Mouse (Mus musculus) liver, embryonic 13.5 days (tissue): ENCODE data around the gene Sema4g. TPM values are rescaled to one million over a fixed set of nuclear protein-coding genes. Genes with fewer than 3 reads are reported as not detected.
A peak's percentile ranks its signal among the peaks of the same experiment; 100 is the strongest.

Source experiments
- ATAC-seq: fragments of 200-750 bp; cut with Nextera tagmentation; 2 replicates; pipeline ENCODE4 v1.8.0; 2017; ENCODE audit warnings: low read depth, mild to moderate bottlenecking, moderate number of reproducible peaks, moderate library complexity
- DNase-seq: peaks from one replicate; pipeline ENCODE4 v3.0.0; 2022
- H3K27ac ChIP-seq: fragments of 300-500 bp; sonication (generic); 2 replicates; pipeline ENCODE4 v1.5.1; 2015; ENCODE audit warnings: moderate library complexity, mild to moderate bottlenecking, inconsistent platforms
- H3K27me3 ChIP-seq: fragments of 300-500 bp; sonication (generic); 2 replicates; pipeline ENCODE4 v1.6.1; 2015; ENCODE audit warnings: mild to moderate bottlenecking, inconsistent platforms
- H3K36me3 ChIP-seq: fragments of 300-500 bp; sonication (generic); 2 replicates; pipeline ENCODE4 v1.6.1; 2015; ENCODE audit warnings: mild to moderate bottlenecking, inconsistent platforms
- H3K4me1 ChIP-seq: fragments of 300-500 bp; sonication (generic); replicated peaks from 2 replicates; pipeline ENCODE4 v1.6.1; 2015; ENCODE audit warnings: inconsistent platforms
- H3K4me2 ChIP-seq: fragments of 300-500 bp; sonication (generic); 2 replicates; pipeline ENCODE4 v1.6.1; 2015; ENCODE audit warnings: inconsistent platforms, mild to moderate bottlenecking, moderate library complexity
- H3K4me3 ChIP-seq: fragments of 300-500 bp; sonication (generic); replicated peaks from 2 replicates; pipeline ENCODE4 v1.5.1; 2015; ENCODE audit warnings: mild to moderate bottlenecking, inconsistent platforms
- H3K9ac ChIP-seq: fragments of 300-500 bp; sonication (generic); 2 replicates; pipeline ENCODE4 v1.6.1; 2015; ENCODE audit warnings: mild to moderate bottlenecking, inconsistent platforms
- H3K9me3 ChIP-seq: fragments of 300-500 bp; sonication (generic); replicated peaks from 2 replicates; pipeline ENCODE4 v1.6.1; 2016; ENCODE audit warnings: inconsistent platforms
- WGBS: fragments of 180-500 bp; shearing (Covaris S2); methylation state at CpG from one replicate; pipeline ENCODE4 v1.1.7; 2015; ENCODE audit not compliant: insufficient replicate concordance; 5-methylcytosine and 5-hydroxymethylcytosine counted together
- polyA plus RNA-seq: library from polyadenylated mRNA; unstranded; fragments of >200 nt; fragmentation: Nextera tagmentation; extraction: Ambion mirVana; gene quantifications from 2 replicates; pipeline ENCODE4 v1.2.1, GENCODE M21; 2015

Gene Sema4g
- polyA plus RNA-seq, 1 experiment from 2014 or later = 2.2 TPM

GRCm38 (mm10) chr19:44987004-44987403 lies 1.9 kb upstream of the Sema4g start:
- Histone ChIP-seq H3K9me3 (no peaks in the 10 kb centered on the region), H3K27me3 (peaks cover 47% of the 10 kb centered on the region)
- DNase-seq = no peak

DNA sequence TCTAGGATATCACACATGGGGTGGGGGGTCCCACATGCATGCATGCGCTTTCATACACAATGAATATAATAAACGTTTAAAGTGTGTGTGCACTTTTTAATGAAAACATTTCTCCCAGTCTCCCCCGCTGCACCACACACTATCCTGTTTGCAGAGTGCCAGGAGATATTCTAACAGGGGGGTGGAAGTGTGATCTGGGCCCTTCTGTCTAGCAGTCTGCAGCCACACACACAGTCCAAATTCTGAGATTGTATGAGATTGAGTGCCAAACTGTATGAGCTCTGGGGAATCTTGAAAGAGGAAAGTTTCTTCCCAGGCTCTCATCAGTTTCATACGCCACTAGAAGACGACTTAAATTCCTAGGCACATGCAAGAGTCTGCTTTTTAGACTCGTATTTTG lies 1.1 kb upstream of the Sema4g start:
- Histone ChIP-seq H3K4me1 (peaks cover 38% of the 10 kb centered on the region), H3K9ac (no peak overlapping the region), H3K36me3 (peaks cover 3% of the 10 kb centered on the region; the same call in 1 of the 2 replicates), H3K9me3 (no peaks in the 10 kb centered on the region), H3K27me3 (peaks cover 47% of the 10 kb centered on the region), H3K4me3 (no peak overlapping the region), H3K27ac (no peak overlapping the region), H3K4me2 (no peak overlapping the region)
- WGBS = 59% methylated on average over 6 of the region's 6 CpGs
- DNase-seq (no peak), ATAC-seq (no peak)

More at GRCm38 (mm10) chr19:44987004-44987403, 1.9 kb upstream of the Sema4g start:
- Histone ChIP-seq H3K36me3 (peaks cover 3% of the 10 kb centered on the region), H3K27ac (no peak overlapping the region), H3K9ac (no peak overlapping the region), H3K4me3 (no peak overlapping the region), H3K4me1 (peaks cover 31% of the 10 kb centered on the region), H3K4me2 (no peak overlapping the region)
- WGBS = 41% methylated on average over 6 of the region's 6 CpGs
- ATAC-seq = no peak

GRCm38 (mm10) chr19:44988321-44988720 lies 580 bp upstream of the Sema4g start:
- Histone ChIP-seq H3K27ac (no peak overlapping the region), H3K4me2 (peak overlapping the region; percentile 69), H3K4me1 (peaks cover 39% of the 10 kb centered on the region), H3K9ac (no peak overlapping the region), H3K36me3 (peaks cover 1% of the 10 kb centered on the region; the same call in 1 of the 2 replicates), H3K4me3 (0 out of 2 replicates have a peak overlapping the region, but pooled peaks have one; percentile 60), H3K27me3 (peaks cover 47% of the 10 kb centered on the region), H3K9me3 (no peaks in the 10 kb centered on the region)
- 41% methylated on average over 9 of the region's 9 CpGs for WGBS
- ATAC-seq (no peak), DNase-seq (no peak)

- Histone ChIP-seq H3K9ac (peak overlapping the region; percentile 61), H3K4me1 (peaks cover 39% of the 10 kb centered on the region), H3K27me3 (peaks cover 47% of the 10 kb centered on the region), H3K36me3 (0 out of 2 replicates have a peak, but pooled peaks cover 1% of the 10 kb centered on the region), H3K9me3 (no peaks in the 10 kb centered on the region), H3K27ac (peak overlapping the region; percentile 73), H3K4me3 (peak overlapping the region; percentile 60), H3K4me2 (peak overlapping the region; percentile 69)
- DNase-seq (no peak), ATAC-seq (no peak)
- WGBS = 15% methylated on average over 22 of the region's 22 CpGs
Observed at GRCm38 (mm10) chr19:44989567-44990495, 930 bp downstream of the Sema4g start.

DNA sequence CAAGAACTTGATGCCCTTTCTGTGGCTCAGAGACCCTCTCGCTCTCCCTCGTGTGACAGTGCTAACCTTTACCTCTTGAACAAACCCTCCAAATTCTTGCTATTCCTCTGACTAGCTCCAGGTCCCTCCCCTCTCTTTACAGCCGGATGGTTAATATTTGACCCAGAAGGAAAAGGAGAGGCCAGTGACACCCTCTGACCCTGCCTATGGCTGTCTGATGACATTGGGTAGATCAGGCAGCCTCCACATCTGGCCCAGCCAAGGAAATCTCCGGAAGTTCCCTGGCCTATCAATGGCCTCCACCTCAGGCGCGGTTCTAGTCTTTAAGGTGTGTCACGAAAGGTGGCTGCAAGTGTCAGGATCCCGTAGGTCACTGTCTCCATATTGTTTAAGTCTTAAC lies 2.1 kb downstream of the Sema4g start:
- no peaks in the 10 kb centered on the region for H3K9me3 ChIP-seq
- H3K27ac ChIP-seq = peak overlapping the region; percentile 72; the same call in 1 of the 2 replicates
- no peak overlapping the region for H3K9ac ChIP-seq
- ATAC-seq (peak; percentile 57), DNase-seq (no peak)
- 71% methylated on average over 8 of the region's 8 CpGs for WGBS
- peaks cover 47% of the 10 kb centered on the region for H3K27me3 ChIP-seq
- no peak overlapping the region for H3K4me3 ChIP-seq
- H3K4me1 ChIP-seq = peaks cover 30% of the 10 kb centered on the region
- peak overlapping the region; percentile 69 for H3K4me2 ChIP-seq
- H3K36me3 ChIP-seq = 0 out of 2 replicates have a peak, but pooled peaks cover 2% of the 10 kb centered on the region

GRCm38 (mm10) chr19:44992246-44992645 lies 3.3 kb downstream of the Sema4g start:
- WGBS = 26% methylated on average over 7 of the region's 7 CpGs
- H3K27me3 ChIP-seq = peaks cover 43% of the 10 kb centered on the region
- H3K9me3 ChIP-seq = no peaks in the 10 kb centered on the region
- H3K4me3 ChIP-seq = no peak overlapping the region
- ATAC-seq (no peak), DNase-seq (no peak)
- H3K27ac ChIP-seq = no peak overlapping the region
- H3K9ac ChIP-seq = no peak overlapping the region
- peaks cover 31% of the 10 kb centered on the region for H3K4me1 ChIP-seq
- H3K36me3 ChIP-seq = 0 out of 2 replicates have a peak, but pooled peaks cover 2% of the 10 kb centered on the region
- H3K4me2 ChIP-seq = no peak overlapping the region

GRCm38 (mm10) chr19:44992712-44993111 lies 3.8 kb downstream of the Sema4g start:
- DNase-seq (no peak), ATAC-seq (no peak)
- no peak overlapping the region for H3K4me2 ChIP-seq
- H3K27ac ChIP-seq = peak overlapping the region; percentile 18; the same call in 1 of the 2 replicates
- no peak overlapping the region for H3K9ac ChIP-seq
- H3K4me3 ChIP-seq = no peak overlapping the region
- H3K9me3 ChIP-seq = no peaks in the 10 kb centered on the region
- H3K4me1 ChIP-seq = peaks cover 27% of the 10 kb centered on the region
- H3K36me3 ChIP-seq = 0 out of 2 replicates have a peak, but pooled peaks cover 5% of the 10 kb centered on the region
- peaks cover 39% of the 10 kb centered on the region for H3K27me3 ChIP-seq
- 43% methylated on average over 7 of the region's 7 CpGs for WGBS

DNA sequence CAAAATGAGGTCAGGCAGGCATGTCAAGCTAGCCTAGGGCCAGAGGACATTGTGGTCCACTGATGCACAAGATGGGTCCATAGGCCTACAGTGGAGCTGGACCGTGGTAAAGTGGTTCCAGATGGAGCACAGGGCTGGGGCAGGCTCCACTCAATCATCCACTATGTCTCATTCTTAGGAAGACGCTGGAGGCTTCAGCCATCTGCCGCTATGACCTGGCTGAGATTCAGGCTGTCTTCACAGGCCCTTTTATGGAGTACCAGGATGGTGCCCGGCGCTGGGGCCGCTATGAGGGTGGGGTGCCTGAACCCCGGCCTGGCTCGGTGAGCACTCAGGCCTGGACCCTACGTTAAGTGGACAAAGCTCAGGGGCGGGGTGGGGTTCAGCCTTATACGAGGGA lies 8.9 kb downstream of the Sema4g start:
- Histone ChIP-seq H3K9ac (no peak overlapping the region), H3K4me1 (peaks cover 13% of the 10 kb centered on the region), H3K4me3 (no peak overlapping the region), H3K36me3 (peaks cover 27% of the 10 kb centered on the region), H3K27me3 (no peaks in the 10 kb centered on the region), H3K9me3 (no peaks in the 10 kb centered on the region), H3K27ac (no peak overlapping the region), H3K4me2 (no peak overlapping the region)
- 83% methylated on average over 11 of the region's 11 CpGs for WGBS
- DNase-seq (no peak), ATAC-seq (no peak)

DNA sequence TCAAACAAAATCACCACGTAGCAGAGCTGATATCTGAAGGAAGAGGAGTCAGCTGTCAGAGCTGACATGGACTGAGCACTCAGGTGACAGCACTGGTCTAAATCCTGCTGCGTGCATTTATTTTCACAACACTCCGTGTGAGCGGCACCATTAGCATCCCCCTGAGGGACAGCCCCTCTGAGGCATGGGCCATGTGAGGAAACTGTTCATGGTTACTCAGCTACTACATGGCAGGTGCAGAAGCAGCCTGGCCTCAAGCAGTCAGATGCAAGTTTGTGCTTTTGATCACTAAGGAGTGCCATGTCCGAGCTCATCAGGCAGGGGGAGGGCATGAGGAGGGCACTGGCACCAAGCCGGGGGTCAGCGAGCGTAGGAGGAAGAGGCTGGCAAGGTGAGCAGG lies 10.7 kb downstream of the Sema4g start:
- no peak overlapping the region for H3K4me2 ChIP-seq
- ATAC-seq (no peak), DNase-seq (no peak)
- no peak overlapping the region for H3K9ac ChIP-seq
- no peaks in the 10 kb centered on the region for H3K9me3 ChIP-seq
- no peak overlapping the region for H3K4me3 ChIP-seq
- peaks cover 16% of the 10 kb centered on the region for H3K4me1 ChIP-seq
- 75% methylated on average over 8 of the region's 8 CpGs for WGBS
- no peak overlapping the region for H3K27ac ChIP-seq
- H3K36me3 ChIP-seq = peaks cover 46% of the 10 kb centered on the region
- H3K27me3 ChIP-seq = no peaks in the 10 kb centered on the region

- no peak overlapping the region for H3K27ac ChIP-seq
- 56% methylated on average over 3 of the region's 3 CpGs for WGBS
- H3K4me1 ChIP-seq = peaks cover 25% of the 10 kb centered on the region
- ATAC-seq (no peak), DNase-seq (no peak)
- H3K9me3 ChIP-seq = no peaks in the 10 kb centered on the region
- H3K4me2 ChIP-seq = no peak overlapping the region
- H3K36me3 ChIP-seq = peaks cover 49% of the 10 kb centered on the region
- no peak overlapping the region for H3K4me3 ChIP-seq
- no peaks in the 10 kb centered on the region for H3K27me3 ChIP-seq
- H3K9ac ChIP-seq = no peak overlapping the region
Observed at GRCm38 (mm10) chr19:45002301-45002700, 13.4 kb downstream of the Sema4g start.

DNA sequence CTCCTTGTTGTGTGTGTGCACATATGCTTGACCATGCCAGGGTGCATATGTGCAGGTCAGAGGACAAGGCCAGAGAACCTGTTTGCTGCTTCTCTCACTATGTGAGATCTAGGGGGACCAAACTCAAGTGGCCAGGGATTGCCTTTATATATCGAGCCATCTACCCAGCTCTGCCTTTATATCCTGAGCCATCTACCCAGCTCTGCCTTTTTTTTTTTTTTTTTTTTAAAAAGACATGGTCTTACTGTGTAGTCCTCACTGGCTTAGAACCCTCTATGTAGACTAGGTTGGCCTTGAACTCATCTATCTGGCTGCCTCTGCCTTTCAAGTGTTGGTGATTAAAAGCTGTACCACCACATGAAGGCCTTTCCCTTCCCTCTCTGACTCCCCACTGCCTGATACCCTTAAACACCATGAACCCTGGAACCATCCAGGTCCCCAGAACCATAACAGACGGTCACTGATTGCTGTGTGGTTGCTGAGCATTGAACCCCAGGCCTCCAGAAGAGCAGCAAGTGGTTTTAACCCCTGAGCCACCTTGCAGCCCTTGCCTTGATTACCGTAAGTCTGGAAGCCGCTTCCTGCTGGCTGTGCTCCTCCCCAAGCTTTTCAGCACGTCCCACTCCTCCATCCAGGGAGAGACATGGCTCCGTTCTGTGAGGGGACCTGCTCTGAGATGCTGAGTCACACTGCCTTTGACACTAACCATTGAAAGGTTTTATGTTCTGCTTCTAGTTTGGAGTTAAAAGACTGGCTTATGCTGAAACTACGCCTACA lies 15.0 kb downstream of the Sema4g start:
- DNase-seq = no peak
- Histone ChIP-seq H3K4me1 (peaks cover 40% of the 10 kb centered on the region), H3K27me3 (no peaks in the 10 kb centered on the region), H3K27ac (no peak overlapping the region), H3K4me3 (no peak overlapping the region), H3K9ac (no peak overlapping the region), H3K4me2 (no peak overlapping the region), H3K36me3 (peaks cover 55% of the 10 kb centered on the region), H3K9me3 (no peaks in the 10 kb centered on the region)
- 83% methylated on average over 7 of the region's 7 CpGs for WGBS
- no peak for ATAC-seq
